Mouse (Mus musculus): Measurements from ENCODE around the gene Jdp2.

Gene Jdp2

DNA sequence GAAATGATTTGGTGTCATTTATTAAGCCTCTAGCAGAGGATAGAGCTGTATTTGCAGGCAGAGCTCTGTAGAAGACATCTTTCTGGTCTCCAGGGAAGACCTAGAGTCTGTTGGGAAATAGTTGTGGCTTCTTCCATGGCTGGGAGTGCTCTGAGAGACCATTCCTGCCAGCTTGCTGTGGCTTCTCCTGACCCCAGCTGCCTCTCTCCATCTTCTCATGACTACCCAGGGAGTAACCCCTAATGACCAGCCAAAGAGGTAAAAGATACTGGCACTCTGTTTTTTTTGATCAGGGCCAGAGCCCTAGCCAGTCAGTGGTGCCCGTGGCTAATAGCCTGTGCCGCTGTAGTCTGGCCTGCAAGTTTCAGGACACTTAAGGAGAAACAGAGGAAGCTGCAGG lies 3.3 kb downstream of the Jdp2 start:
- no peak for DNase-seq

DNA sequence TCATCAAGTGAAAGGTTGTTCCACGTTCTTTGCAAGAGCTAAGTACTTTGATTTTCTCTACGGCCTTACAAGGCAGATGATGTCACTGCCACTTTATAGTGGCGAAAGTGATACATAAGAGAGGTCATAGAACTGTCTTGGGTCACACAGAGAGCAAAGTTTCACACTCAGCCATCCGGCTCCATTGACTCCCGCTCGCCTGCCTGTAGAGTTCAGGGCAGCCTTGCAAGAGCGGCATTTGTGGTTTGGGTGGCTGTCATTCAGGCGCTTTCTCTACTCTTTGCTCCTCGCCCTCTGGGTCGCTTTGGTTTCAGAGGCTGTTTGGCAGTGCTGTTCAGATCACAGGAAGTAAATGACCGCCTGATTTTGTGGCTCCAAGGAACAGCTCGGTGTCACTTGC lies 4.0 kb downstream of the Jdp2 start:
- DNase-seq, result no peak

DNA sequence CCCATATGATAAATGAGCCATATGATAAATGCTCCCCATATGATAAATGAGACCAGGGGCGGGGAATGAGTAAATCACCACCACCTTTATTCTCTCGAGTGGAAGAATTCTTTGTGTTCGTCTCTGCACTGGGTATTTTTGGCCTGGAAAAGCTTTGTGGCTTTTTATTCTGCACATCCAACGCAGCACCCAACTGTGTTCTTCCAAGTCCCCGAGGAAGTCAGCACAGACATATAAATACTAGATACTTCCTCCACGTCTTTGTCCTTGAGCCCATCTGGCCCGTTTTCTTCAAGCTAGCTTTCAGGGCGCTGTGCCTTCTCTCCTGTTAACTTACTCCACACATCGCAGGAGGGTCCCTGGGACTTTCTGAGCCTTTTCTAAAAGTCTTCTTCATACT lies 4.9 kb downstream of the Jdp2 start:
- DNase-seq, result no peak

- DNase-seq, result no peak
These were observed 5.6 kb downstream of the Jdp2 start for GRCm38 (mm10) chr12:85604301-85604998.

GRCm38 (mm10) chr12:85607519-85608449 lies 9.0 kb downstream of the Jdp2 start:
- DNase-seq, result no peak

- no peak for DNase-seq
These were observed 11.3 kb downstream of the Jdp2 start for GRCm38 (mm10) chr12:85610167-85610566.

- no peak for DNase-seq
These were observed 15.3 kb downstream of the Jdp2 start for GRCm38 (mm10) chr12:85614090-85614489.

DNA sequence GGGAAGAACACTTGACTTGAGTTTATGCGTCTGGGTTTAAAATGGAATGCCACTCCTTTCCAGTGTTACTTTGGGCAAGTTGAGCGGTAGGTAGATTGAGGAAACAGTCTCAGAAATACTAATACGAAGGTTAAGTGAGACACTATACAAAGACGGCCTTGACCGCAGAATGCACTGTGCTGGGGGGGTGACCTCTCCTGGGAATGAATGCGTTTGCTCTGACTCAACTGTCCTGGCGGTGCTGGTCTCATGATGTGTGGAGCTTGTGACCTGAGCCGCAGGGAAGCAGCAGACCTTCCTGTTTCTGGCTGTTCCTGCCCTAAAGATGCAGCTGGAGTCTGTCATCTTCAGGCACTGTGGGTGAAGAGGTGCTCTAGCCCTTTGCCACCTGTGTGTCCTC lies 16.7 kb downstream of the Jdp2 start:
- DNase-seq, result no peak

DNA sequence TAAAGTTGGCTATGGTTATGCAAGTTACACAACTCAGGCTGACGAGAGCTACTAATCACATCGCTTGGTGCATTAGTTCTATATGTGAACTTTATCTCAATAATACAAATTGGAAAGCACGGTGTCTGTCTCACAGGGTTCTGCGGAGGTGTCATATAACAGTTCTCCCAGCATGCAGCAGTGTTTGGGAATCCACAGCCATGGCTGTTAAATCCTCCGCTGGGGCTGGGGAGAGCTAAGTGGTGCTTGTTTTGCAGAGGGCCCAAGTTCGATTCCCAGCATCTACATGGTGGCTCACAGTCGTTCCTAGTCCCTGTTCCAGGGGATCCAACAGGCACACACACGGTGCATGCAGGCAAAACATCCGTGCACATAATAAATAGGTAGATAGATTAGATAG lies 19.1 kb downstream of the Jdp2 start:
- no peak for DNase-seq

DNA sequence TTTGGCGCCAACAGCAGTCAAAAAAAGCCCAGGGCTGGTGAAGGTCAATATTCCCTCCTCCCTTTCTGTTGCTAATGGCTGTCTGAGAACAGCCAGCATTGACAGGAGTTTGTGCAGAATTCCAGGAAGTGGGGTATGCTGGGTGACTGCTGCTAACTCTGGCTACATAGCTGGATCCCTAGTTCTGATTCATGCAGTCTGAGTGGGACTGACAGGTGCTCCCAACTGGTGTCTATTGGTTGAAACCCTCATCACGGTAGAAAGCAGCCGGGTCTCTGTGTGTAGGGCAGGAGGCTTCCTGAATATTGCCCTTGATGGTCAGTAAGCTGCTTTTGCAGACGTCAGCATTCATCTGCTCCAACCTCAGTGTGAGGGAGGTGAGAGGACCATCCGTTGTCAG lies 19.6 kb downstream of the Jdp2 start:
- no peak for DNase-seq

GRCm38 (mm10) chr12:85619283-85619897 lies 20.6 kb downstream of the Jdp2 start:
- no peak for DNase-seq

GRCm38 (mm10) chr12:85619898-85620443 lies 21.1 kb downstream of the Jdp2 start:
- no peak for DNase-seq

DNA sequence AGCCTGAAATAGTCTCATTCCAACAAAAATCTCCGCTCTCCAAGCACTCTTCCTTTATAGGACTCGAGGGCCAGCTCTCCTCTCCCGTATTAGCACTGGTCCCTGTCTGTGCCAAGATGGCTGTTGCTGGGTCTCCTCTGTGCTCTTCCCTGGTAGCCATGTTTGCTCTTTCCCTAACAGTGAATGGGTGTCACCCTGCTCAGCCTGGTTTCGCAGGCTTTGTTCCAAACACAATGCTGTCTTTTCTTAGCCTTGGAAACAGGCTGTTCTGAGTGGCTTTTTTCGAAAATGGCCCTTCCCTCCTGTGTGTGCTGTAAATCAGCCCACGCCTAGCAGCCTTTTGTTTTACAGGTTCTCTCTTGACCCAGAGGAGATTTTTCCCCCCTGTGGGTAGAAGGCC lies 22.2 kb downstream of the Jdp2 start:
- DNase-seq, result no peak

DNA sequence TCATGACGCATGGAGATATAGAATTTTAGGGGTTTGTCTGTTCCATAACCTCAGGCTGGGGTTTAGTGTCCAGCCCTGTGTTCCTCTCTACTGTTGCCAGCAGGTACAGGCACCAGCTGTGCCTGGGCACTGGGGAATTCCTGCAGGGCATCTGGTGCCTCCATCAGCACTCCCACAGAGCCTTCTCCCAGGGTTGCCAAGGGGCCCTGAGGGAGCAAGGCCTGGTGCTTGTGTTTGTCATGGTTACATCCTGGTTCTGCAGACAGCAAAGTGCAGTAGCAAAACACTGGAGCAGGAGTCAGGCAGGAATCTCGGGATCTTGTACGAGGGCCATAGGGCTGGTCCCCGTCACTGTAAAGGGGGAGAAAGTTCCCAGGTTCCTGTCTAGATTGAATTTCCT lies 22.8 kb downstream of the Jdp2 start:
- DNase-seq, result no peak

DNA sequence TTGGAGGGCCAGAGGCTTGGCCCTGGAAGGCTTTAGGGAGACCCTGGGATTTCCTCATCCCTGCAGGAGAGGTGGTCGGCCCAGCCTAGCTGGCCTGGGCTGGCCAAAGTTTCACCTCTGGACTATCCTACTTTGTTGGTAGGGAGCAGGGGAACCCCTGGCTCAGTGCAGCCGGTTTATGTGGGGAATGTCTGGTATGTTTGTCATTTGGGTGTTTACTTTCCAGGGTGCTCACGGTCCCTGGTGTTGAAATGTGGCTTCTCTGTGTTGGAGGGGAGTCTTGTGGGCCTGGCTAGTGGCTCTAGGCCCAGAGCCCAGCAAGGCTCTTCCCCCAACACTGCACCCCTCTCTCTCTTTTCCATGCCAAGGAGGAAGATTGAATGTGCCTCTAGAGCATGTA lies 24.9 kb downstream of the Jdp2 start:
- no peak for DNase-seq

GRCm38 (mm10) chr12:85624652-85625051 lies 25.8 kb downstream of the Jdp2 start:
- DNase-seq, result peak; percentile 41

DNA sequence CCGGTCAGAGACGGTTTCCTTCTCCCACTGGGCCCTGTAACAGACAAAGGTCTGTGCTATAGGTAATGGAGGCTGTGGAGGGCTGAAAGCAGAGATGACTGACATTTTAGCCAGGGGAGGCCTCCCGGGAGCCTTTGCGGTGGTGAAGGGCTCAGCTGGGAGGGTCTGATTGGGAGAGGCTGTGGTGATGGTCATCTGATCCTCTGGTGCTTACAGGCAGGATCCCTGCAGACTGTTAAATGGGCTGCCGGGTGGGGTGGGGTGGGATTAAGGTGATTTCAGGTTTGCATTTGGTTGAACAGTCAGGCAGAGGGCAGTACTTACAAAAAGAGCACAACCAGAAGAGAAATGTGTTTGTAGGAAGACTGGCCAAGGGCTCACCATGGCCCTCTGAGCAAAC lies 27.0 kb downstream of the Jdp2 start:
- no peak for DNase-seq

DNA sequence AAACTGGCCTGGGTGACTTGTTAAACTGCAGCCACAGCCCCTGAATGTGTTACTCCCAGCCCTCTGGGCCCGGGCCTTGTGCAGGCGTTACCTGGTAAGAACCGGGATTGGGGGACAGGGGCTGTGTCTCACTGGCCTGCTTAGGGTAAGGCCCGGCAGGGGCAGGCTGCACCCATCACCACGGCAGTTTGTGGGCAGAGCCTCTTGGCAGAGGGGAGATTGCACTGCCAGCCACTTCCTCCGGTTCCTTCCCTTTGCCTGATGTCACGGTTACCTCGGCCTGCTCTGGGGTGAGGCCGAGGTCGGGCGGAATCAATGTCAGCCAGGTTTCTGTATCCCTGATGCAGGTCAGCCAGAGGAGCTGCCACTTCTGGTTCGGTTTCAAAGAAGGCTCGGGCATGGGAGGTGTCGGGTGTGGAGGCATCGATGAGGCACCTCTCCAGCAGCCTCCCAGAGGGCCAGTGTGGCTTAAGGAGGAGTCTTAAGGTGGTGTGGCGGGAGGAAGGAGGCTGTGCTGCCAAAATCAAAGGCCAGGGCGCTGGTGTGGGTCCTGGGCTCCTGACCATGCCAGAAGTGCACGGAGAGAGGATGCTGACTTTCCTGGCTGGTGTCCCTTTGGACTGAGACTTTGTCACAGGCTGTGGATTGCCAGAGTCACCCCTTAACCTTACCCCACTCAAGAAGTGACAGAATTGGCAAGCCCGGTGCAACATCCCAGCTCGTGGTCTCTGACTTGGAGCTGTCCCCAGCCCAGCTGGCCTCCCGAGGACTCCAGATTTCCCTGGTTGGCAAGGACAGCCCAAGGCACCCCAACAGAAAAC lies 31.0 kb downstream of the Jdp2 start:
- peak; percentile 57 for DNase-seq

- DNase-seq, result no peak
These were observed 32.4 kb downstream of the Jdp2 start for GRCm38 (mm10) chr12:85631196-85631595.

DNA sequence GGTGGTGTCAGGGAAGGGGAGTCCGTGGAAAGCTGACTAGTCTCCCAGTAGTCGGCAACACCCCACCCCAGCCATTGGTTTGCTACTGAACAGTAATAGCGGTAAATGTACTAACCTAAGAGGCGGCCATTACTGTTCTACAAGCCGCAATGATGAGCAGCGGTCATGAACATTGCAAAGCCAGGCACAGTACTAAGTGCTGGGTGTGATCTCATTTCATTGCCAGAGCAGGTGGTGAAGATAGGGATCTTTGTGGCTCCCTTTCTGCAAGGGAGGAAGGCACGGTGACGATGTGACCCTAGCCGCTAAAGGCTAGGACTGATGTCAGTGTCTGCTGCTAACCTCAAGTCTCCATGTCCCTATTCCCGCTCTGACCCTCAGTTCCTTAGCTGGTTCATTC lies 33.5 kb downstream of the Jdp2 start:
- DNase-seq, result peak; percentile 66

- DNase-seq, result peak; percentile 37
These were observed 39.1 kb downstream of the Jdp2 start for GRCm38 (mm10) chr12:85637932-85638331.

DNA sequence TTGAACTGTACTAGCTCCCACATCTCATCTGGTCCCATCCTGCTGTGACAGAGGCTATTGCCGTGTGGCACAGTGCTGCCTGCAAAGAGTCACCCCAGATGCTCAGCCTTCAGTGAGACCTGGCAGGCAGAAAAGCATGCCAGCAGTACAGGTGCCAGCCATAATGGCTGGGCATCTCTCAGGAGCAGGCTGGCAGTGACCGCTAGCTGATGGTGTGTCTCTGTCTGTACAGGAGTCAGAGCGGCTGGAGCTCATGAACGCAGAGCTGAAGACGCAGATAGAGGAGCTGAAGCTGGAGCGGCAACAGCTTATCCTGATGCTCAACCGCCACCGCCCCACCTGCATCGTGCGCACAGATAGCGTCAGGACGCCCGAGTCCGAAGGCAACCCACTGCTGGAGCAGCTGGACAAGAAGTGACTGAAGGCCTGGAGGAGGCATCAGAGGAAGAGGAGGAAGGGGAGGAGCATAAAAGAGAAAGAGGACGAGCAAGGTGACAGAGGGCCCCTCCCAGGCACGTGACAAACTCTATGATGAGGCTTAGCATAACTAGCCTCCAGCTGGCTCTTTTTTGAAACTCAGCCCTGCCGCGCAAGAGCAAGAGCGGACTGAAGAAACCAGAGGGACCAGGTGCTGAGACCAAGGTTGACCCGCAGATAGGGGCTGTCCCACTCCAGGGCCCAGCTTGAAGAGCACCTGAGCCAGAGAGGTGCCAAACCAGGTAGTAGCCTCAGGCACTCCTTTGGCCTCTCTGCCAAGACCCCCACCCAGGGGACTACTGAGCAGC lies 39.9 kb downstream of the Jdp2 start:
- DNase-seq, result peak; percentile 70
